Mouse (Mus musculus) CH12.LX (cell line): ENCODE measurements around the gene Ppp2r3a. TPM values are rescaled to one million over a fixed set of nuclear protein-coding genes. Genes with fewer than 3 reads are reported as not detected.

Experiments
- DNase-seq: peaks from one replicate; pipeline ENCODE4 v3.0.0-alpha.2; 2013; ENCODE audit errors: extremely low read depth
- H3K27ac ChIP-seq: 2 replicates; pipeline ENCODE4 v1.5.1; 2012; ENCODE audit warnings: low read depth, mild to moderate bottlenecking, control low read depth, moderate library complexity; ENCODE audit not compliant: insufficient read depth
- H3K27me3 ChIP-seq: replicated peaks from 2 replicates; pipeline ENCODE3; 2012; ENCODE audit warnings: inconsistent platforms
- H3K36me3 ChIP-seq, 2 experiments: replicated peaks in 1 of 2; 2 replicates each; pipeline versions ENCODE3 to v1.6.1; 2012; ENCODE audit warnings: inconsistent platforms in 1 of 2, low read length in 1 of 2, mild to moderate bottlenecking in 1 of 2, mixed read lengths in 1 of 2, moderate library complexity in 1 of 2; ENCODE audit not compliant: control insufficient read depth in 1 of 2, insufficient read depth in 1 of 2
- H3K4me1 ChIP-seq, 2 experiments: 2 replicates each; pipeline ENCODE4 v1.6.1; 2012; ENCODE audit warnings: inconsistent platforms in 1 of 2, moderate library complexity in 1 of 2; ENCODE audit not compliant: insufficient read depth in 2 of 2, control insufficient read depth in 1 of 2
- H3K4me2 ChIP-seq: 2 replicates; pipeline ENCODE4 v1.6.1; 2012; ENCODE audit warnings: low read depth, mild to moderate bottlenecking, control low read depth; ENCODE audit not compliant: poor library complexity, insufficient read depth, severe bottlenecking
- H3K4me3 ChIP-seq, 3 experiments: fragments of 150-350 bp in 1 of 3; sonication (generic) in 1 of 3; replicated peaks in 1 of 3; 2 replicates each; pipeline versions ENCODE3 to v1.5.1; 2011 to 2012; ENCODE audit warnings: low read depth in 2 of 3, low read length in 2 of 3, mild to moderate bottlenecking in 2 of 3, moderate library complexity in 2 of 3, control low read depth in 1 of 3, improper control_type of control experiment in 1 of 3, inconsistent platforms in 1 of 3, mixed read lengths in 1 of 3; ENCODE audit not compliant: poor library complexity in 1 of 3
- H3K79me2 ChIP-seq: replicated peaks from 2 replicates; pipeline ENCODE4 v1.6.1; 2012; ENCODE audit warnings: mild to moderate bottlenecking, moderate library complexity; ENCODE audit not compliant: control insufficient read depth, poor library complexity, insufficient read depth, severe bottlenecking; ENCODE audit errors: extremely low read depth
- H3K9ac ChIP-seq: 2 replicates; pipeline ENCODE4 v1.6.1; 2012; ENCODE audit warnings: low read depth, mild to moderate bottlenecking, control low read depth, moderate library complexity; ENCODE audit not compliant: insufficient read depth
- H3K9me3 ChIP-seq: replicated peaks from 2 replicates; pipeline ENCODE3; 2012; ENCODE audit warnings: low read length, inconsistent platforms, mixed read lengths
- CTCF ChIP-seq, 2 experiments: IDR thresholded peaks in 1 of 2; conservative IDR thresholded peaks in 1 of 2; 2 replicates each; pipeline ENCODE4 v1.5.1; 2011 to 2012; ENCODE audit warnings: low read depth in 2 of 2, low read length in 2 of 2, improper control_type of control experiment in 1 of 2, inconsistent platforms in 1 of 2, mild to moderate bottlenecking in 1 of 2, moderate library complexity in 1 of 2
- E2F4 ChIP-seq: IDR thresholded peaks from 2 replicates; pipeline ENCODE4 v1.6.1; 2011; ENCODE audit warnings: low read depth, low read length, improper control_type of control experiment; ENCODE audit not compliant: insufficient replicate concordance
- EP300 ChIP-seq: IDR thresholded peaks from 2 replicates; pipeline ENCODE4 v1.6.1; 2011; ENCODE audit warnings: low read length, improper control_type of control experiment
- IRF4 ChIP-seq: IDR thresholded peaks from 2 replicates; pipeline ENCODE4 v1.6.1; 2014; ENCODE audit warnings: low read depth, mild to moderate bottlenecking, inconsistent platforms, low read length, improper control_type of control experiment
- JUN ChIP-seq: IDR thresholded peaks from 2 replicates; pipeline ENCODE4 v1.6.1; 2011; ENCODE audit warnings: low read depth, mild to moderate bottlenecking, low read length, improper control_type of control experiment, moderate library complexity; ENCODE audit not compliant: insufficient read depth
- JUND ChIP-seq: conservative IDR thresholded peaks from 2 replicates; pipeline ENCODE4 v1.6.1; 2011; ENCODE audit warnings: low read depth, low read length, improper control_type of control experiment
- MXI1 ChIP-seq: IDR thresholded peaks from 2 replicates; pipeline ENCODE4 v1.6.1; 2011; ENCODE audit warnings: mild to moderate bottlenecking, low read depth, low read length, improper control_type of control experiment
- MYC ChIP-seq: IDR thresholded peaks from 2 replicates; pipeline ENCODE4 v1.6.1; 2011; ENCODE audit warnings: low read depth, mild to moderate bottlenecking, improper control_type of control experiment, low read length
- NRF1 ChIP-seq: IDR thresholded peaks from 2 replicates; pipeline ENCODE4 v1.6.1; 2014; ENCODE audit warnings: low read depth, mild to moderate bottlenecking, inconsistent platforms, low read length, improper control_type of control experiment, moderate library complexity
- POLR2AphosphoS2 ChIP-seq: IDR thresholded peaks from 2 replicates; pipeline ENCODE4 v1.6.1; 2011; ENCODE audit warnings: low read depth, low read length, improper control_type of control experiment
- RAD21 ChIP-seq: IDR thresholded peaks from 2 replicates; pipeline ENCODE4 v1.6.1; 2011; ENCODE audit warnings: low read depth, mild to moderate bottlenecking, low read length, improper control_type of control experiment, moderate library complexity
- SIN3A ChIP-seq: IDR thresholded peaks from 2 replicates; pipeline ENCODE4 v1.6.1; 2012; ENCODE audit warnings: low read length, improper control_type of control experiment, inconsistent platforms
- TCF12 ChIP-seq: IDR thresholded peaks from 2 replicates; pipeline ENCODE4 v1.6.1; 2014; ENCODE audit warnings: low read depth, mild to moderate bottlenecking, inconsistent platforms, low read length, improper control_type of control experiment
- UBTF ChIP-seq: IDR thresholded peaks from 2 replicates; pipeline ENCODE4 v1.6.1; 2012; ENCODE audit warnings: low read depth, mild to moderate bottlenecking, inconsistent platforms, low read length, improper control_type of control experiment, moderate library complexity
- ZC3H11A ChIP-seq: IDR thresholded peaks from 2 replicates; pipeline ENCODE4 v1.6.1; 2012; ENCODE audit warnings: low read depth, mild to moderate bottlenecking, inconsistent platforms, low read length, improper control_type of control experiment
- ZKSCAN1 ChIP-seq: IDR thresholded peaks from 2 replicates; pipeline ENCODE4 v1.6.1; 2012; ENCODE audit warnings: low read depth, inconsistent platforms, low read length, improper control_type of control experiment, borderline replicate concordance
- ZMIZ1 ChIP-seq: IDR thresholded peaks from 2 replicates; pipeline ENCODE4 v1.6.1; 2012; ENCODE audit warnings: low read depth, mild to moderate bottlenecking, inconsistent platforms, low read length, improper control_type of control experiment
- dilution Hi-C: fragments of 300-500 bp; cut with MboI; formaldehyde crosslinking; loops from 2 replicates; pipeline ENCODE4 v1.14.3; 2020; ENCODE audit warnings: low sequenced_read_pairs; ENCODE audit not compliant: extremely low pct_unique_long_range_greater_than_20kb, extremely low pct_ligation_motif_present
- in situ Hi-C: fragments of 300-500 bp; cut with MboI; formaldehyde crosslinking; loops from 3 replicates; pipeline ENCODE4 v1.14.3; 2019; ENCODE audit warnings: low sequenced_read_pairs, low pct_ligation_motif_present, low pct_unique_long_range_greater_than_20kb, mixed read lengths
- polyA plus RNA-seq: library from polyadenylated mRNA; unstranded; fragments of >175 nt; gene quantifications from 2 replicates; pipeline ENCODE4 v1.2.1, GENCODE M21; 2012; ENCODE audit warnings: low read depth; ENCODE audit not compliant: insufficient read length
- total RNA-seq, 2 experiments: library from RNA; depleted of rRNA; stranded (reverse); fragments of 300-350 nt in 1 of 2; fragments of >200 nt in 1 of 2; gene quantifications; 2 replicates each; pipeline ENCODE4 v1.2.3; 2012 to 2014

Ppp2r3a gene
- total and polyA plus RNA-seq, 3 experiments: 1.2 to 2.1 (median 1.8) TPM

DNA sequence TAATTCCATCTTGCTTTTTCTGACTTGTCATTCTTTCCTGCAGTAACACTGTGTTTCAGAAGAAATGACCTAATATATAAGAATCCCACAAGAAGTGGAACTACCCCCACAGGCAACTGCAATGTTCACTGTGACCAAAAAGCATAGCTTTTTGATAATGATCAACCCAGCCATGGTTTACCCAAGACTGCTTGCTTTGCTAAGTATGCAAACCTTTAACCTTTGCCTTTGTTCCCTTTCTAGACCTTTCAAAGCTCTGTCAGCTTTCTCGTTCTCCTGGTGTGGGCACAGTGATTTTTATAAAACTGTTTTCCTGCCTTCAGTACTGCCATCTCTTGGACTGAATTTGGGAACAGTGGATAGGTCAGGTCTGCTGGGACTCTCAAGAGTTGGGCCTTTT, 43.6 kb downstream of the Ppp2r3a start:
- H3K27ac ChIP-seq: no peak overlapping the region
- no peaks in the 10 kb centered on the region for H3K27me3 ChIP-seq
- in situ Hi-C loops (no loop called here), dilution Hi-C loops (no loop called here)
- no peak for DNase-seq
- no peak overlapping the region for H3K9ac ChIP-seq
- H3K4me2 ChIP-seq: no peak overlapping the region
- no peaks in the 10 kb centered on the region for H3K79me2 ChIP-seq
- TF ChIP-seq ZC3H11A (no peak), CTCF (conservative IDR thresholded peaks at IDR 0.05 in 1 of 2, IDR thresholded peaks at IDR 0.05 in 1 of 2; ENCODE audit: low read depth in 2 of 2, low read length in 2 of 2) (no peak), RAD21 (no peak), ZMIZ1 (no peak), JUND (no peak), MXI1 (no peak), MYC (no peak), POLR2AphosphoS2 (no peak), NRF1 (no peak), EP300 (no peak), JUN (no peak), SIN3A (no peak), TCF12 (no peak), UBTF (no peak), ZKSCAN1 (no peak), E2F4 (no peak)
- no peaks in the 10 kb centered on the region for H3K9me3 ChIP-seq
- H3K36me3 ChIP-seq: no peaks in the 10 kb centered on the region
- H3K4me3 ChIP-seq: no peak overlapping the region
- H3K4me1 ChIP-seq: peaks cover 0 to 5% of the 10 kb centered on the region in 2 experiments; a peak in 1 of 4 replicates

GRCm38 (mm10) chr9:101206516-101206915, 45.1 kb downstream of the Ppp2r3a start:
- in situ Hi-C loops: no loop called here
- Histone ChIP-seq H3K4me2 (no peak overlapping the region), H3K9ac (no peak overlapping the region), H3K27me3 (no peaks in the 10 kb centered on the region), H3K9me3 (no peaks in the 10 kb centered on the region), H3K36me3 (no peaks in the 10 kb centered on the region), H3K27ac (no peak overlapping the region), H3K4me3 (no peak overlapping the region), H3K4me1 (peaks cover 0 to 5% of the 10 kb centered on the region in 2 experiments; a peak in 1 of 4 replicates), H3K79me2 (no peaks in the 10 kb centered on the region)
- DNase-seq: no peak
- dilution Hi-C loops: no loop called here
- no peak for TF ChIP-seq JUND
- TF ChIP-seq RAD21: no peak
- TF ChIP-seq IRF4: no peak
- TF ChIP-seq POLR2AphosphoS2: no peak
